Mouse (Mus musculus): Measurements from ENCODE around the gene Rabl3.

DNA sequence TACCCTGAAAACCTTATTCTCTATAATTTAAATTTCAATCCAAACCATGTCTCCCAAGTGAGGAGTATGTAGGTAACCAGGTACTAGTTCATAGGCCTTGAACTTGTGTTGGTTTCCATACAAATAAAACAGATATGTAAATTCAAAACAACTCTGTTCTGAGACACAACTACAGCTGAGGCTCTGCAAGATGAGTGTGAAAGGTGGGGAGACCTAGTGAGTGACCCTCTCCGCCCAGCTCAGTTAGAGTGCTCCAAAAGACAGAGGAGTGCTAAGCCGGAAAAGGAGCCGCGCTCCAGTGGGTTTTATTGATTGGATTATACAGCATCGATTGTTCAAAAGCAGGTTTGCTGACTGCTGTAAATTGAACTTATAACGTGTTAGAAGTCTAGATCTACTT lies 22.7 kb downstream of the Rabl3 start:
- TF ChIP-seq EP300 (IDR thresholded peaks at IDR 0.05; ENCODE audit: low read depth) (no peak), CTCF (IDR thresholded peaks at IDR 0.05; ENCODE audit: low read depth) (no peak)

All from liver, embryonic 14.5 days (tissue).